Mouse (Mus musculus) C2C12 (cell line): Measurements from ENCODE around the gene Taf5l.

Experiments used
- CEBPB ChIP-seq: IDR thresholded peaks from one replicate; pipeline ENCODE4 v1.6.1; 2011; ENCODE audit warnings: low read depth, mild to moderate bottlenecking, control low read depth, moderate library complexity
- CTCF ChIP-seq: IDR thresholded peaks from one replicate; pipeline ENCODE4 v1.5.1; 2011; ENCODE audit not compliant: control insufficient read depth, insufficient read depth, insufficient read length
- MAX ChIP-seq: IDR thresholded peaks from one replicate; pipeline ENCODE4 v1.6.1; 2011; ENCODE audit warnings: mild to moderate bottlenecking, control low read depth
- USF1 ChIP-seq: IDR thresholded peaks from one replicate; pipeline ENCODE4 v1.6.1; 2011; ENCODE audit warnings: low read depth, mild to moderate bottlenecking, control low read depth, moderate library complexity

GRCm38 (mm10) chr8:124052110-124052509 is 30.9 kb upstream of the Taf5l start:
- peak; percentile 91 for TF ChIP-seq CTCF
- no peak for TF ChIP-seq MAX
- TF ChIP-seq USF1: no peak
- TF ChIP-seq CEBPB: no peak
